Mouse (Mus musculus) olfactory bulb, adult 2 months (tissue): ENCODE data around the gene Fto.

ENCODE experiments used
- CTCF ChIP-seq: fragments of 200-500 bp; IDR thresholded peaks from 2 replicates; pipeline ENCODE4 v1.5.1; 2012; ENCODE audit warnings: low read depth, mild to moderate bottlenecking, low read length, moderate library complexity; ENCODE audit not compliant: insufficient read depth
- POLR2A ChIP-seq: fragments of 200-500 bp; IDR thresholded peaks from 2 replicates; pipeline ENCODE4 v1.6.1; 2012; ENCODE audit warnings: mild to moderate bottlenecking, low read depth, low read length, moderate library complexity; ENCODE audit not compliant: insufficient read depth

- TF ChIP-seq POLR2A (no peak), CTCF (no peak)
Measured at GRCm38 (mm10) chr8:91522201-91522600, 208.9 kb downstream of the Fto start.
